Mouse (Mus musculus): Measurements from ENCODE around the gene Cachd1. TPM values are rescaled to one million over a fixed set of nuclear protein-coding genes. Genes with fewer than 3 reads are reported as not detected.

Cachd1 gene
- polyA plus RNA-seq, 1 experiment: 6.3 TPM

GRCm38 (mm10) chr4:100842629-100843028 is 66.2 kb downstream of the Cachd1 start:
- TF ChIP-seq POLR2A (IDR thresholded peaks at IDR 0.05; ENCODE audit: insufficient read depth, low read length) (no peak), CTCF (IDR thresholded peaks at IDR 0.05; ENCODE audit: low read depth, low read length) (no peak), EP300 (IDR thresholded peaks at IDR 0.05; ENCODE audit: insufficient read depth, low read depth, low read length) (no peak)
- no peaks in the 10 kb centered on the region for H3K9me3 ChIP-seq (replicated peaks; ENCODE audit: control insufficient read depth, insufficient read depth, low read length, poor library complexity, severe bottlenecking)
- no peak overlapping the region for H3K9ac ChIP-seq (ENCODE audit: low read depth, poor library complexity, severe bottlenecking)
- H3K27me3 ChIP-seq (ENCODE audit: control insufficient read depth, insufficient read depth, low read length, poor library complexity, severe bottlenecking): no peaks in the 10 kb centered on the region; the same call in 1 of the 2 replicates
- no peaks in the 10 kb centered on the region for H3K36me3 ChIP-seq (ENCODE audit: control insufficient read depth, insufficient read depth, low read length, poor library complexity, severe bottlenecking)
- no peak overlapping the region for H3K4me3 ChIP-seq (ENCODE audit: low read depth, low read length)
- H3K27ac ChIP-seq (ENCODE audit: insufficient read depth, low read length): no peak overlapping the region
- no peaks in the 10 kb centered on the region for H3K4me1 ChIP-seq (ENCODE audit: control insufficient read depth, insufficient read depth, low read length)

GRCm38 (mm10) chr4:100843119-100843518 is 66.6 kb downstream of the Cachd1 start:
- no peak overlapping the region for H3K27ac ChIP-seq (ENCODE audit: insufficient read depth, low read length)
- H3K9me3 ChIP-seq (replicated peaks; ENCODE audit: control insufficient read depth, insufficient read depth, low read length, poor library complexity, severe bottlenecking): no peaks in the 10 kb centered on the region
- no peak for TF ChIP-seq CTCF (IDR thresholded peaks at IDR 0.05; ENCODE audit: low read depth, low read length)
- TF ChIP-seq POLR2A (IDR thresholded peaks at IDR 0.05; ENCODE audit: insufficient read depth, low read length): no peak
- no peak for TF ChIP-seq EP300 (IDR thresholded peaks at IDR 0.05; ENCODE audit: insufficient read depth, low read depth, low read length)
- no peak overlapping the region for H3K4me3 ChIP-seq (ENCODE audit: low read depth, low read length)
- H3K27me3 ChIP-seq (ENCODE audit: control insufficient read depth, insufficient read depth, low read length, poor library complexity, severe bottlenecking): no peaks in the 10 kb centered on the region; the same call in 1 of the 2 replicates
- no peak overlapping the region for H3K9ac ChIP-seq (ENCODE audit: low read depth, poor library complexity, severe bottlenecking)
- no peaks in the 10 kb centered on the region for H3K36me3 ChIP-seq (ENCODE audit: control insufficient read depth, insufficient read depth, low read length, poor library complexity, severe bottlenecking)
- no peaks in the 10 kb centered on the region for H3K4me1 ChIP-seq (ENCODE audit: control insufficient read depth, insufficient read depth, low read length)

- no peak overlapping the region for H3K4me3 ChIP-seq (ENCODE audit: low read depth, low read length)
- no peaks in the 10 kb centered on the region for H3K4me1 ChIP-seq (ENCODE audit: control insufficient read depth, insufficient read depth, low read length)
- TF ChIP-seq POLR2A (IDR thresholded peaks at IDR 0.05; ENCODE audit: insufficient read depth, low read length): no peak
- no peaks in the 10 kb centered on the region for H3K36me3 ChIP-seq (ENCODE audit: control insufficient read depth, insufficient read depth, low read length, poor library complexity, severe bottlenecking)
- no peaks in the 10 kb centered on the region for H3K9me3 ChIP-seq (replicated peaks; ENCODE audit: control insufficient read depth, insufficient read depth, low read length, poor library complexity, severe bottlenecking)
- no peaks in the 10 kb centered on the region for H3K27me3 ChIP-seq (ENCODE audit: control insufficient read depth, insufficient read depth, low read length, poor library complexity, severe bottlenecking)
- H3K27ac ChIP-seq (ENCODE audit: insufficient read depth, low read length): no peak overlapping the region
- H3K9ac ChIP-seq (ENCODE audit: low read depth, poor library complexity, severe bottlenecking): no peak overlapping the region
Observed at GRCm38 (mm10) chr4:100850846-100851495, 74.5 kb downstream of the Cachd1 start.

GRCm38 (mm10) chr4:100852448-100852847 is 76.0 kb downstream of the Cachd1 start:
- TF ChIP-seq CTCF (IDR thresholded peaks at IDR 0.05; ENCODE audit: low read depth, low read length): no peak
- TF ChIP-seq POLR2A (IDR thresholded peaks at IDR 0.05; ENCODE audit: insufficient read depth, low read length): no peak
- TF ChIP-seq EP300 (IDR thresholded peaks at IDR 0.05; ENCODE audit: insufficient read depth, low read depth, low read length): no peak

GRCm38 (mm10) chr4:100853426-100853825 is 77.0 kb downstream of the Cachd1 start:
- no peak overlapping the region for H3K9ac ChIP-seq (ENCODE audit: low read depth, poor library complexity, severe bottlenecking)
- H3K4me3 ChIP-seq (ENCODE audit: low read depth, low read length): no peak overlapping the region
- H3K27me3 ChIP-seq (ENCODE audit: control insufficient read depth, insufficient read depth, low read length, poor library complexity, severe bottlenecking): no peaks in the 10 kb centered on the region
- TF ChIP-seq POLR2A (IDR thresholded peaks at IDR 0.05; ENCODE audit: insufficient read depth, low read length) (no peak), EP300 (IDR thresholded peaks at IDR 0.05; ENCODE audit: insufficient read depth, low read depth, low read length) (no peak), CTCF (IDR thresholded peaks at IDR 0.05; ENCODE audit: low read depth, low read length) (no peak)
- no peaks in the 10 kb centered on the region for H3K9me3 ChIP-seq (replicated peaks; ENCODE audit: control insufficient read depth, insufficient read depth, low read length, poor library complexity, severe bottlenecking)
- H3K4me1 ChIP-seq (ENCODE audit: control insufficient read depth, insufficient read depth, low read length): no peaks in the 10 kb centered on the region
- no peak overlapping the region for H3K27ac ChIP-seq (ENCODE audit: insufficient read depth, low read length)
- no peaks in the 10 kb centered on the region for H3K36me3 ChIP-seq (ENCODE audit: control insufficient read depth, insufficient read depth, low read length, poor library complexity, severe bottlenecking)

More at GRCm38 (mm10) chr4:100852448-100852847, 76.0 kb downstream of the Cachd1 start:
- H3K36me3 ChIP-seq (ENCODE audit: control insufficient read depth, insufficient read depth, low read length, poor library complexity, severe bottlenecking): no peaks in the 10 kb centered on the region
- no peak overlapping the region for H3K9ac ChIP-seq (ENCODE audit: low read depth, poor library complexity, severe bottlenecking)
- no peaks in the 10 kb centered on the region for H3K27me3 ChIP-seq (ENCODE audit: control insufficient read depth, insufficient read depth, low read length, poor library complexity, severe bottlenecking)
- no peaks in the 10 kb centered on the region for H3K9me3 ChIP-seq (replicated peaks; ENCODE audit: control insufficient read depth, insufficient read depth, low read length, poor library complexity, severe bottlenecking)
- no peak overlapping the region for H3K4me3 ChIP-seq (ENCODE audit: low read depth, low read length)
- H3K27ac ChIP-seq (ENCODE audit: insufficient read depth, low read length): no peak overlapping the region
- H3K4me1 ChIP-seq (ENCODE audit: control insufficient read depth, insufficient read depth, low read length): no peaks in the 10 kb centered on the region

- Histone ChIP-seq H3K4me3 (ENCODE audit: low read depth, low read length) (no peak overlapping the region), H3K27ac (ENCODE audit: insufficient read depth, low read length) (no peak overlapping the region), H3K4me1 (ENCODE audit: control insufficient read depth, insufficient read depth, low read length) (no peaks in the 10 kb centered on the region)
Observed at GRCm38 (mm10) chr4:100855373-100855772, 78.9 kb downstream of the Cachd1 start.

More at GRCm38 (mm10) chr4:100855373-100855772, 78.9 kb downstream of the Cachd1 start:
- Histone ChIP-seq H3K9me3 (replicated peaks; ENCODE audit: control insufficient read depth, insufficient read depth, low read length, poor library complexity, severe bottlenecking) (no peaks in the 10 kb centered on the region), H3K9ac (ENCODE audit: low read depth, poor library complexity, severe bottlenecking) (no peak overlapping the region), H3K27me3 (ENCODE audit: control insufficient read depth, insufficient read depth, low read length, poor library complexity, severe bottlenecking) (no peaks in the 10 kb centered on the region), H3K36me3 (ENCODE audit: control insufficient read depth, insufficient read depth, low read length, poor library complexity, severe bottlenecking) (no peaks in the 10 kb centered on the region)
- no peak for TF ChIP-seq POLR2A (IDR thresholded peaks at IDR 0.05; ENCODE audit: insufficient read depth, low read length)
- TF ChIP-seq CTCF (IDR thresholded peaks at IDR 0.05; ENCODE audit: low read depth, low read length): no peak
- TF ChIP-seq EP300 (IDR thresholded peaks at IDR 0.05; ENCODE audit: insufficient read depth, low read depth, low read length): no peak
